Mouse (Mus musculus): Measurements from ENCODE around the gene Ube2h.

Gene Ube2h

DNA sequence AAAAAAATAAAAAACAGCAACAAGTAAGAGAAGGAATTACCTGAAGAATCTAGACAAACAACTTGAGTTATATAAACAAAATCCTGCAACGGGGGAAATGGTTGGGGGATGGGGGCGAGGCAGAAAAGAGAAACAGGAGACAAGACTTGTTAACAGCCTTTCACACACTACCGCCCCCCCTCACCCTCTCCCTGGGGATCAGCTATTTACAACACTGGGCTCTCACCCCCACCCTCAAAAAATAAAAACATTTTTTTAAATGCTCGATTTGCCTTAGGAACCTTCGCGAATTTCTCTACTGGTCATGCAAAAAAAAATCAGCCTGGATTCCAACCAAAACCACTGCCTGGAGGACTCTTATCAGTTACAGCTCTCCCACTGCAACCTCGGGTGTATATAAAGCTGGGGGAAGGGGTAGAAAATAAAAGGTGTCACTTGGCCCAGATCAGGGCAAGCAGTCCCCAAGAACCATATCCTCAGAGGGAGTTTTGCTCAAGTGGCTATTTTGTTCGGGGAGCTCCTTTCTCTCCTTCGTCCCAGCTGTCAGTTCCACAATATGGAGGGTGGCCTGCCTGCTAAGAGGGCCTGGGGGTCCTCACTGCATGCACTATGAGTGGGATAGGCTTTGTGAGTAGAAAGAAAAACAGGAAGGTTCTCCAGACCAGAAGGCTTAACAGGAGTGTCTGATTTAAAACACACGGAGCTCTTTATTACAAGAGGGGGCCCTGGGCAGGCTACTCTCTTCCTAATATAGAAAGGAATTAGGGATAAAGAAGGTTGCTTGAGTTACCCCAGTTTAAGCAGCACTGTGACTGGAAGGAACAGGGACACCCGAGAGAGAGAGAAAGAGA lies 1.3 kb downstream of the Ube2h start:
- in situ Hi-C loops (cut with MboI; ENCODE audit: low pct_unique_long_range_greater_than_20kb in 1 of 2, low sequenced_read_pairs in 2 of 2, unreplicated experiment in 1 of 2): no loop called here

DNA sequence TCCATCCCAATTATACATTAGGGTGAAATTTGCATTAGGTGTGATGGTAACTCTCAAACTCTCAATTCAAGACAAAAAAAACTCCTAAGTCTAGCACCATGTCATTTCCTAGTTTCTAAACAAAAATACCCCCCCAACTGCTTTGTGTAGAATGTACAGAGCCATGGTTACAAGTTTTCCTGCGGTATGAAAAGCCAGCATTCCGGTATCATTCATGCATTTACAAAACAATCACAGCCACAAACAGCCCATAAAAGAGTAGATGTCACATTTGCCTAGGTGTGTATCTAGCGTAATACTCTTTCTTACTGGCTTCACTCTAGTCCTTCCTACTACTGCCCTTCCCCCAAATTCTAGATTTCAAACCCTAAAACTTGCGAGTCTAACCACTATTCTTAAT lies 2.2 kb downstream of the Ube2h start:
- in situ Hi-C loops (cut with MboI; ENCODE audit: low pct_unique_long_range_greater_than_20kb in 1 of 2, low sequenced_read_pairs in 2 of 2, unreplicated experiment in 1 of 2): no loop called here

DNA sequence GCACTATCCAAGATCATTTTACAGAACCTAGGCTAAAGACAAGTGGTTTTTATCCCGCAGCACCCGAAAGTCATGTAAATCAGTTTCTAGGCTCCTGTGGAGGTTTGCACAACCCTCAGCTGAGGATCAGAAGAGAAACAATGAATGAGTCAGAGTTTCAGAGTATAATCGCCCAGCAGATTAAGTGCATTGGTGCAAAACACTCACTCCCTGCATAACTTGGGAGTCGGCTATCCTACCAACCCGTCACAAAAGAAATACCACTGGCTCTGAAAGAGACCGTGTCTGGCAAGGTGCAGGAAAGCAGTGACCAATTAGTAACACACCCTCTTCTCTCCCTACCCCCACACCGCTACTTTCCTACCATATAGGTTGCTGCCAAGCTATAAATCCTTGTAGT lies 3.4 kb downstream of the Ube2h start:
- in situ Hi-C loops (cut with MboI; ENCODE audit: low pct_unique_long_range_greater_than_20kb in 1 of 2, low sequenced_read_pairs in 2 of 2, unreplicated experiment in 1 of 2): no loop called here

DNA sequence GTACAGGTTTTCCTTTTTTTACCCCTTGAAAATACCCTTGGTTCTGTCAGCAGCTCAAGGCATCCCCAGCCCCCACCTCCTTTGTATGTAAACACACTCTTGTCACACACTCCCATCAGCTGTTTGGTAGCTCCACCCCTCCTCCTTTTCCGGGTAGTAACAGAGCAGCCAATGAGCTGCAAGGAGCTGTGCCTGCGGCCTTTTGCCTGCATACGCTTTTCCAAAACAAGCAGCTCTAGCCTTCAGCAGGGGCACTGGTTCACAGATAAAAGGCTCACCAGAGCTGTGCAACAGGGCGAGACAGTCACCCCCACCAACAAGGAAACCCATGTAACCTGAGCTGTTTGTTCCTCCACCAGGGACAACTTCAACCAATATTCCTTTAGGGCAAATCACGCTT lies 4.0 kb downstream of the Ube2h start:
- in situ Hi-C loops (cut with MboI; ENCODE audit: low pct_unique_long_range_greater_than_20kb in 1 of 2, low sequenced_read_pairs in 2 of 2, unreplicated experiment in 1 of 2): no loop called here

DNA sequence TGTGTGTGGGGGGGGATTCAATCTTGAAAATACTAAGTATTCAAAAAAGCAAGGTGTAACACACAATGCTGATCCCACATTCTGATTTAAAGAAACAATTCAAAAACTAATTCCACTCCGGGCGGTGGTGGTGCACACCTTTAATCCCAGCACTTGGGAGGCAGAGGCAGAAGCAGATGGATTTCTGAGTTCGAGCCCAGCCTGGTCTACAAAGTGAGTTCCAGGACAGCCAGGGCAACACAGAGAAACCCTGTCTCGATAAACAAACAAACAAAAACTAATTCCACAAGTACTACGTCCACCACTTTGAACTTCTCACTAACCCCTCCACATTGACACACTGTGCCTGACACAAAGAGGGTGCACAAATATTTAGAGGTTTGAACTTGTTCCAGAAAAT lies 4.7 kb downstream of the Ube2h start:
- in situ Hi-C loops (cut with MboI; ENCODE audit: low pct_unique_long_range_greater_than_20kb in 1 of 2, low sequenced_read_pairs in 2 of 2, unreplicated experiment in 1 of 2): no loop called here

DNA sequence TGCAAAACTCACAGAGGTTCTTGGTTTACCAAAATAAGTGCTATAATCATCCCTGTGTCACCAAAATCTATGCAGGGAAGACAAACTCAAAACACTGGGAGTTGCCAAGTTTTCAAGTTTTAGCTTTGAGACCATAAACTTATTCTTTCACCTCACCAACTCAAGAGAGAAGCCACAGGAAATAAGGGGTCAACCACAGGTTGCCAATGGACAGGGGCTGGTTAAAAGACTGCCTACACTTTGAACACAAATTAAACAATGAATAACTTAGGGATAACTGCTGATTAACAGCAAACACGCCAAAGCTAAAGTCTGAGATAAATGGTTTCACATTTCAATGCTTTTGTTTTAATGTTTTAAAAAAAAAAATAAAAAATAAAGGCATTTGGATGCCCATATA lies 5.2 kb downstream of the Ube2h start:
- in situ Hi-C loops (cut with MboI; ENCODE audit: low pct_unique_long_range_greater_than_20kb in 1 of 2, low sequenced_read_pairs in 2 of 2, unreplicated experiment in 1 of 2): no loop called here

DNA sequence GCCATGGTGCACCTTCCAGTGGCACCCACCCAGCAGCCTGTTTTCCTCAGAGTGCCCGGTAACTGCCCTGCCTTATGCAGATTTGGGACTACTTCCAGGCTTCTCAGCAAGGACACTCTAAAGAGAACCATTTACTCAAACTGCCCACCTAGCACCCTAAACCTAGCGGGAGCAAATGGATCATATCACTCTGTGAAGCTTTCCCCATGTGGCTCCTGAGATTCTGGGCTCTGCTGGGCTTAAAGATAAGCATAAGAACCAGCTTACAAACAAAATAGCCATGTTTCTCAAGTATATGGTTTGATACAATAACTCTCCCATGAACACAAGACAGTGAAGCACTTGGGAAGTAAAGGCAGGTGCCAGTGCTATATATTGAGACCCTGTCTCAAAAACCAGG lies 11.8 kb downstream of the Ube2h start:
- in situ Hi-C loops (cut with MboI; ENCODE audit: low pct_unique_long_range_greater_than_20kb in 1 of 2, low sequenced_read_pairs in 2 of 2, unreplicated experiment in 1 of 2): no loop called here

DNA sequence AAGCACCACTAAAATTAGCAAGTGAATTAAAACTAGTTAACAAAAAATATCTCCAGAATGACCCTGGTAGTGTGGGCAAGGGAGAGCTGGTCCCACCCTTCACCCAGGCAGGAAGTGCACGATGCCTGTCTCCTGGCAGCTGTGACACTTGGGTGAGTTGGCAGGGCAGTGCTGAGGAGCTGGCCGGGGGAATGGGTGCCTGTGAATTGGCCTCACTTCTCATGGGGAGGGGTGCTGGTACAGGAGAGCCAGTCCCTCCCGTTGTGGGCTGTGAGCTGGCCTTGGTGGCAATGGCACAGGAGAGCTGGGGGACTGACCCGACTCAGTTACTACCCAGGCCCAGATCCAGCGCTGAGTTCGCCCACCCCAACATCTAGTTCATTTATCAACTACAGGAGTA lies 16.4 kb downstream of the Ube2h start:
- in situ Hi-C loops (cut with MboI; ENCODE audit: low pct_unique_long_range_greater_than_20kb in 1 of 2, low sequenced_read_pairs in 2 of 2, unreplicated experiment in 1 of 2): no loop called here

DNA sequence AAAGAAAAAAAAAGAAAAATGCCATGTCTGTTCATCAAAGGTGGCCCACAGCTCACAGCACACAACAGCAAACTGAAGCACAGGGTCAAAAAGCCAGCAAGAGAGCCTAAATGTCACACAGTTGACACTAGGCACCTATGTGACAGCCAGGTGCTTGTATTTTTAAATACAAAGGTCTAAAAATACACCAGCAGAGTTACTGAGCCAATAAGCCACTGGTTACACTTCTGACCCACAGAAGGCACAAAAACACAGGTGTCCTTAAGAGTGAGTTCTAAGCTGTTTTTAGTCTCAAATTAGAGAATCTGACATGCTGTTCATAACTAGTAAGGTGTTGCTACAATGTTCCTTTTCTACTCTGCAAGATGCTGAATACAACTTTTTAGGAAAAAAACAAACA lies 17.7 kb downstream of the Ube2h start:
- in situ Hi-C loops (cut with MboI; ENCODE audit: low pct_unique_long_range_greater_than_20kb in 1 of 2, low sequenced_read_pairs in 2 of 2, unreplicated experiment in 1 of 2): no loop called here

DNA sequence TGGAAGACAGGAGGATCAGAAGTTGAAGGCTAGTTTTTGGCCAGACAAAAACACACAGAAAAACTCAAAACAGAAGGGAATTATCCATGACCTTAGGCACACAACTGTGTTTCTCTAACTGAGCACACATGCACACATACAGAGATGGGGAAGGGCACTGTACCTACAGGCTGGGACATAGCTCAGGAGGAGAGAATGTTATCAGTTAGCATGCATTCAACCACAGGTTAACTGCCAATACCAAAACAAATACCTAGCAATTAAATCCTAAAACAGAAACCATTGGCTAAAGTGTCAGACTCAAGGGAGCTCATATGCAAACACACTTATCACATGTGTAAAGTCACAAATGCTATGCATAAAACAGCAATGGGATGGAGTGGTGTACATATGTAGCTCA lies 20.2 kb downstream of the Ube2h start:
- in situ Hi-C loops (cut with MboI; ENCODE audit: low pct_unique_long_range_greater_than_20kb in 1 of 2, low sequenced_read_pairs in 2 of 2, unreplicated experiment in 1 of 2): no loop called here

DNA sequence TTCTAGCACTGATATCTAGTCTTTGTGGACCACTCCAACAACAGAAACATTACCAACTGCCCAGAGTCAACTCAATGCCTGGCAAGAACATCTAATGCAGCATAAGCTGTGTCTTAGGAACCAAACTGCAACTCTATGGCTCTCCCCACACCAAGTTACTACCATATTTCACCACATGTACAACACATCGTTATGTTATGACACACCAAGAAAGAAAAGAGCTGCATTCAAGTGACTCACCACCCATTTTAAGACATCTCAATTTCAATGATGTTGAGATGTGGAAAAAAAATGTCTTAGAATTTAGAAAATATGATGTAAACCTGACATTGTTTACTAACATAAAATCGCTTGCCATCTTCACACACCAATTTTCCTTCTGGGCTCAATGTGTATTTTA lies 22.0 kb downstream of the Ube2h start:
- in situ Hi-C loops (cut with MboI; ENCODE audit: low pct_unique_long_range_greater_than_20kb in 1 of 2, low sequenced_read_pairs in 2 of 2, unreplicated experiment in 1 of 2): no loop called here

DNA sequence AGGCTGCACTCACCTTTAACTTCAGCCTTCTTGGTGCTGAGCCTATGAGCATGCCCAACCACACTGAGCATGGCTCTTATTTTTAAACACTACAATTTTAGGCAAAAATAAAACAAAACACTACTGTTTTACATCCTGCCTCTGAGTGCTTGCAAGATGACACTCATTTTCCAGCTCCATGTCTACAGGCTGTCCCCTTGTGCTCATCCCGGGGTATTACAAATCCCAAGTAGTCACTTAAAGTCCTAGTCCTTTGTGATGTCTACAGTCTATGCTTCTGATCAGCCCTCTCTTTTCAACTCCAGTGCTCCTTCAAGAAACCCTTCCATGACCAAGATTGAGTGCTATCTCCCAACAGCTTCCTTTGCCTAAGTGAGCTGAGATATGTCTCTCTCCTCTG lies 26.0 kb downstream of the Ube2h start:
- in situ Hi-C loops (cut with MboI; ENCODE audit: low pct_unique_long_range_greater_than_20kb in 1 of 2, low sequenced_read_pairs in 2 of 2, unreplicated experiment in 1 of 2): no loop called here

DNA sequence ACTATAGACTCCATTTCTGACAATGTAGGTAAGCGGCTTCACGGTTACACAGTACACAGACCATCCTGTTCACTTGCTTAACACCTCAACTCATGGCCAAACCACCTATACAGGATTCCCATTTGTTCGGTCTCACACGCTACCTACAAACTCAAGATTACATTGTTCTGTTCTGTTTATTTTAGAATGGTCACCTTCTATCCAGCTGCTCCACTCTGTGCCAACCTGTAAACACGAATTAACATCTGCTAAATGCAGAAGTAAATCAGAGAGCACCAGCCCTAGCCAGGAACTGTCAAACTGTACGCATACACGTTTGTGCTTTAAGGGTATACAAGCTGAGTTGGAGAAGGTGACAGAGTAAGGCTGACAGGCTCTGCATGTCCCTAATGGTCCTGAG lies 27.5 kb downstream of the Ube2h start:
- in situ Hi-C loops (cut with MboI; ENCODE audit: low pct_unique_long_range_greater_than_20kb in 1 of 2, low sequenced_read_pairs in 2 of 2, unreplicated experiment in 1 of 2): no loop called here

DNA sequence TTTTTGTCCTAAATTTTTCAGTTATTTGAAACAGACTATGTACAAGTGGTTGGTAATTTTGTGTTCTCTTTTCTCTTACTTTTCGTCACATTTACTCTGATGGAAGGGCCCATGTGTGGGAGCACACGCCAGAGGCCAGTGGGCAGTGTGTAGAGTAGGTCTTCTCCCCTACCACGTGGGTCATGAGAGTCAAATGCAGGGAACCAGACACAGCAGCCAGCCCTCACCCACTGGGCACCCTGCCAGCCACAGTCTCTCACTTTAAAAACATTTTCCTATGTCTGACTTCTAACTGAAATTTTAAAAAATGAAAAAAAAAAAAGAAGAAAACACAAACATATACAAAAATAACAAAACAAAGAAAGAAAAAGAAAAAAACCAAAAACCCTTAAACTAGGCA lies 28.0 kb downstream of the Ube2h start:
- in situ Hi-C loops (cut with MboI; ENCODE audit: low pct_unique_long_range_greater_than_20kb in 1 of 2, low sequenced_read_pairs in 2 of 2, unreplicated experiment in 1 of 2): no loop called here

DNA sequence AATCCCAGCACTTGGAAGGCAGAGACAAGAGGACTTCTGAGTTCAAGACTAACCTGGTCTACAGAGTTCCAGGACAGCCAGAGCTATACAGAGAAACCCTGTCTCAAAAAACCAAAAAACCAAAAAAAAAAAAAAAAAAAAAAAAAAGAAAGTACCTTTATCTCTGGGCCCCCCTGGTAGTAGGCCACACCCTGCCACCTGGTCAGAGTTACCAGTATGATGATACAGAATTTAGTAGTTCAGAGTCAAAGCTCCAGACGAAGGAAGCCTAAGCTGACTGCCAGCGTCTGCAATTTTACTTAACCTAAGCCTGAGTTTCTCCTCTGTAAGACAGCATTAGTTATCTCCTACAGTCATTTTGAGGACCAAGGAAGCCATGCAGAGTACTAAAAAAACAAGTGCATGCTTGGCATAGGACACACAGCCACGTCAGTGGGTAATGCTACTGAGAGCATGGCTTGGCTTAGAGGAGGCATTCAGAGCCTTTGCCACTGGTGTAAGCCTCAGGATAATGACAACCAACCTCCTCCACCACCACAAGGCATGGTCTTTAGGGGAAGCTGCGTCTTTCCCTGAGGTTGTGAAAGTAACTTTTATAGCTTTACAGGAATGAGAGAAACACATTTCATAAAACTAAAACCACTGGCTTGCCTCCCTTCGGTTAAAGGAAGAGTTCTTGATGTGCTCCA lies 29.0 kb downstream of the Ube2h start:
- in situ Hi-C loops (cut with MboI; ENCODE audit: low pct_unique_long_range_greater_than_20kb in 1 of 2, low sequenced_read_pairs in 2 of 2, unreplicated experiment in 1 of 2): no loop called here

DNA sequence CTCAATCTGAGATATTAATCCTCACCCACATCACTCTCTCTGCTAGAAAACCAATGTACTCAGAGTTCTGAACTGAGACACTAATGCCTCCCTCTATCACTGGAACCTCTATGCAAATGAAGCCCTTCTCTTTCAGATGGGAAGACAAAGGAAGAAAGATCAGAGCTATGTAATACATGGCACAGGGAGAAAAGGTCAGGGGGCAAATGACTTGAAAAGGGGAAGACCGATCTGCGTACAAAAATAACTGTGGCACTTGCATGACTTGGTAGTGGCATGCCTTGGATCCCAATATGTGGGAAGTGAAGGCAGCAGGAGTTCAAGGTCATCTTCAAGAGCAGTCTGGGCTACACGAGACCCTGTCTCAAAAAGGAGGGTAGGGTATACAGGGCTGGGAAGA lies 31.4 kb downstream of the Ube2h start:
- in situ Hi-C loops (cut with MboI; ENCODE audit: low pct_unique_long_range_greater_than_20kb in 1 of 2, low sequenced_read_pairs in 2 of 2, unreplicated experiment in 1 of 2): no loop called here

DNA sequence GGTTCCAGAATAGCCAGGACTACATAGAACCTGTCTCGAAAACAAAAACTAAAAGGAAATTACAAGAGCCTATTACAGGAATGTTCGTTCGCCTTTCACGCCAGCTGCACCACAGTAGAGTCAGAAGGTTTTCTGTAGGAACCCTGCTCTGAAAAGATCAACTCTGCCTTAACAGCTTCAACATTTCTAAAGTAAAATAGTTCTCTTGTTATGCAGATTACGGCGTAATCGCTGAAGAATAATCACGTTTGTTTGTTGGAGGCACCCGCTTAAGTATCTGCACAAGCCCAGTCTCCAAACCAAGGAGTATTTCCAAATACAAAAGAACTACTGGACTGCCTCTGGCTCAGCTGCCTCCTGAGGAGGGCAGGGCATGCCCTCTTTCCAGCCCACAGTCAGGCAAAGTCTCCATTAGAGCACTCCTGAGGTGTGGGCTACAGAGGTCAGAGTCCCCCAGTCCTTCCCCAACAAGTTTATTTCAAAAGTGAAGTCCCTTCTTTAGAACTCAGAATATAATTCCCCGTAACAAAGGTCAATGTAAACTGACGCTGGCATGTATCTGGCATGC lies 31.9 kb downstream of the Ube2h start:
- in situ Hi-C loops (cut with MboI; ENCODE audit: low pct_unique_long_range_greater_than_20kb in 1 of 2, low sequenced_read_pairs in 2 of 2, unreplicated experiment in 1 of 2): no loop called here

DNA sequence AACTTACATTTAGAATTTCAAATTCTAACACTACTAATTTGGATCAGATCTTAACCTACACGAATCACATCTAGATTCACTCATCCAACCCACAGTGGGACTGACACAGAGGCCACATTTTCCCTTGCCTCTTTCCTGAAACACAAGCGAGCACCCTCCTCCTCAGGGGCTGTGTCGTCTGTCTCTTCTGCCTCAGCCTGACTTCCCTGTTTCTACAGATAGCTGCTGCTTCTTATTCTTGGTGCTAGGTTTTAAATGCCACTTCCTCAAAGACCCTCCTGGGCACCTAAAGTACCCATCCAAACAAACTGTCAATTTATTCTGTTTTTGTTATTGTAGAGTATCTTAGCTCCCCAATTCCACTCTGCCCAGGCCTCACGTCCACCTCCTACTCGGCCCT lies 34.5 kb downstream of the Ube2h start:
- in situ Hi-C loops (cut with MboI; ENCODE audit: low pct_unique_long_range_greater_than_20kb in 1 of 2, low sequenced_read_pairs in 2 of 2, unreplicated experiment in 1 of 2): no loop called here

DNA sequence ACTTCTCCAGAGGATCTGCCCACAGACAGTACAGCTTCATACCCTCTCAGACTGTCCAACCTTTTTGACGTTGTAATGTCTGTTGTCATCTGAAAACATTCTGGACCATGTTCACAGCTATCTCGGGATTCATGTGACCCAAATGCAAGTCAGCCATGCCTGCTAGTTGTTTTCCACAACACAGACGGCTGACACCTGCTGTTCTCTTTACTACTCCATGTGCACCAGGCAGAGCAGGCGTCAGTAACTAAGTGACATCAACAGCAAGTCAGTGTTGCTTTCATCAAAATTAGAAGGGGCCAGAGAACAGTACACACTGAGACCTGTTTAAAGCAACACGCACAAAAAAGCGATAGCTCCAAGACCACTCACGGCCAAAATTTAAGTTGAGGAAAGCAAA lies 36.9 kb downstream of the Ube2h start:
- in situ Hi-C loops (cut with MboI; ENCODE audit: low pct_unique_long_range_greater_than_20kb in 1 of 2, low sequenced_read_pairs in 2 of 2, unreplicated experiment in 1 of 2): no loop called here

DNA sequence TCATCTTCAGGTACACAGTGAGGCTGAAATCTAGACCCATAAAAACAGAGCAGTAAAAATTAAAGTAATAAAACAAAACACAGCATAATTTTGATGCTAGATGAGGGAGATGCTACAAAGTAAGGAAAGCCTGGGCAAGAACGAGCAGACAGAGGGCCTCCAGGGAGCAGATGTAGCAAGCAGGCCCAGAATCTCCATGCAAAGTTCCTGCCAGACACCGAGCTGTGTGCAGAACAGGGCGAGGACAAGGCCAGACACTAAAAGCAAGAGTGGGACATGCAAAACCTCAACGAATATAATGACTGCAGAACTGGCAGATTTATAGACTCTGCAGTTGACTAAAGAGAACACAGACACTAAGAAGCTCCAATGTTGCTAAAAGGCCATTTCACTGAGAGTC lies 38.9 kb downstream of the Ube2h start:
- in situ Hi-C loops (cut with MboI; ENCODE audit: low pct_unique_long_range_greater_than_20kb in 1 of 2, low sequenced_read_pairs in 2 of 2, unreplicated experiment in 1 of 2): no loop called here

Data from mouse embryonic stem cell (cell line).